Mouse (Mus musculus): ENCODE measurements around the gene Dmwd.

Dmwd gene

DNA sequence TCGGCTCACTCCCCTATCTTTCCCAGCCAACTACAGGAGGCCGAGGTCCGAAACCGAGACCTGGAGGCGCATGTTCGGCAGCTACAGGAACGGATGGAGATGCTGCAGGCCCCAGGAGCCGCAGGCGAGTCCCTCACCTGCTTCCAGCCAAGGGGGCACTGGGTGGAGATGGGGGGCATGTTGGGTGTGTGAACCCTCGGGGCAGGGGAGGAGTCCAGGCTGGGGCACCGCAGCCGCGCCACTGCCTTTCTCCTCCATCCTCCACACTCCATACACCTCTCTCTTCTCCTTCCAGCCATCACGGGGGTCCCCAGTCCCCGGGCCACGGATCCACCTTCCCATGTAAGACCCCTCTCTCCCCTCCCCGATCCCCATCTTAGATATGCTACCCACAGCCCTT, 15.9 kb downstream of the Dmwd start:
- in situ Hi-C loops (cut with MboI; ENCODE audit: low pct_unique_long_range_greater_than_20kb in 1 of 2, low sequenced_read_pairs in 2 of 2, unreplicated experiment in 1 of 2), result no loop called here

- in situ Hi-C loops (cut with MboI; ENCODE audit: low pct_unique_long_range_greater_than_20kb in 1 of 2, low sequenced_read_pairs in 2 of 2, unreplicated experiment in 1 of 2), result no loop called here
These were observed 16.6 kb downstream of the Dmwd start for GRCm38 (mm10) chr7:19092381-19093173.

GRCm38 (mm10) chr7:19093174-19093521, 17.1 kb downstream of the Dmwd start:
- in situ Hi-C loops (cut with MboI; ENCODE audit: low pct_unique_long_range_greater_than_20kb in 1 of 2, low sequenced_read_pairs in 2 of 2, unreplicated experiment in 1 of 2), result no loop called here

GRCm38 (mm10) chr7:19093537-19094385, 17.7 kb downstream of the Dmwd start:
- in situ Hi-C loops (cut with MboI; ENCODE audit: low pct_unique_long_range_greater_than_20kb in 1 of 2, low sequenced_read_pairs in 2 of 2, unreplicated experiment in 1 of 2), result no loop called here

DNA sequence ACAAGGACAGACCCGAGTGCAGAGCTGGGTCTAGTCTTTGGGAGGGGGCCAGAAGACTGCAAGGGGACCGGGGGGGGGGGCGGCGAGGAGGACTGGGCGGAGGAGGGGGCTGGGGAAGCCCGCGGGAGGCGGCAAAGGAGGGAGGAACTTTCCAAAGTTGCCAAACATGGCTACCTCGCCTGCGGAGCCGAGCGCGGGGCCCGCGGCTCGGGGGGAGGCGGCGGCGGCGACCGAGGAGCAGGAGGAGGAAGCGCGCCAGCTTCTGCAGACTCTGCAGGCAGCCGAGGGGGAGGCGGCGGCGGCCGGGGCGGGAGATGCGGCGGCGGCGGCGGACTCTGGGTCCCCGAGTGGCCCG, 18.4 kb downstream of the Dmwd start, which contains the start of gene Six5:
Gene Six5 (plus strand): TSS at position 124 of the 355 bp plus-strand sequence.
- in situ Hi-C loops (cut with MboI; ENCODE audit: low pct_unique_long_range_greater_than_20kb in 1 of 2, low sequenced_read_pairs in 2 of 2, unreplicated experiment in 1 of 2), result no loop called here

DNA sequence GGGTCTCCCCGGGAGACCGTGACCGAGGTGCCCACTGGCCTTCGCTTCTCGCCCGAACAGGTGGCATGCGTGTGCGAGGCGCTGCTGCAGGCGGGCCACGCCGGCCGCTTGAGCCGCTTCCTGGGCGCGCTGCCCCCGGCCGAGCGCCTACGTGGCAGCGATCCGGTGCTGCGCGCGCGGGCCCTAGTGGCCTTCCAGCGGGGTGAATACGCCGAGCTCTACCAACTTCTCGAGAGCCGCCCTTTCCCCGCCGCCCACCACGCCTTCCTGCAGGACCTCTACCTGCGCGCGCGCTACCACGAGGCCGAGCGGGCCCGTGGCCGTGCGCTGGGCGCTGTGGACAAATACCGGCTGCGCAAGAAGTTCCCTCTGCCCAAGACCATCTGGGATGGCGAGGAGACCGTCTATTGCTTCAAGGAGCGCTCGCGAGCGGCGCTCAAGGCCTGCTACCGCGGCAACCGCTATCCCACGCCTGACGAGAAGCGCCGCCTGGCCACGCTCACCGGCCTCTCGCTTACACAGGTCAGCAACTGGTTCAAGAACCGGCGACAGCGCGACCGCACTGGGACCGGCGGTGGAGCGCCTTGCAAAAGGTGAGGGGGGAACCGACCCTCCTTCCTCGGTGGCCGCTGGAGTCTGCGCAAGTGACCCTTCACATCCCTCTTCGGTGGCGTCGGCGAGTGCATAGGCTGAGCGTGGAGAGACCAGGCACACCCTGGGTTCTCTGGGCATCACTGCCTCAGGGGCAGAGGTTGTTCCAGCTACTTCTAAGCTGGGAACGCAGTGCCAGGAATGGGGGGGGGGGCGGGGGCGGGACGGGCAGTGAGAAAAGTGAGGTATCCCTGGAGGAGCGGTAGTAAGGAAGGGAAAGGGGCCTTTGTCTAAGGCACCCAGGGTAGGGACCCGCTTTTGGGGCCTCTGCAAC, 19.1 kb downstream of the Dmwd start:
- in situ Hi-C loops (cut with MboI; ENCODE audit: low pct_unique_long_range_greater_than_20kb in 1 of 2, low sequenced_read_pairs in 2 of 2, unreplicated experiment in 1 of 2), result no loop called here

DNA sequence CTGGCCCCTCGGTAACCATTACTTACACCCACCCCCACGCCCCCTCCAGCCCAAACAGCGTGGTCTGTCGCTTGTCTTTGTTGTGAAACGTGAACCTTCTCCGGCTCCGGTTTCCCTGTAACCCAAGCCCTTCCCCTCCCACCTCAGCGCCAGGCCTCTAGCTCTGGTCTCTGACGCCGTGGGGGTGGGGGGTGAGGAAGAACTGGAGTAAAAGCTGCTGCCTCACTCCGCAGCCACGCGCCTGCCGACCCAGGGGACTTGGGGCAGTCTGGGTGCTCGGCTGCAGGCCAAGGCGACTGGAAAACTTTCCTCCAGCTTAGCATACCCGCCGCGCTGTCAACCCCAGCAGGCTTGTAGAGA, 19.7 kb downstream of the Dmwd start:
- in situ Hi-C loops (cut with MboI; ENCODE audit: low pct_unique_long_range_greater_than_20kb in 1 of 2, low sequenced_read_pairs in 2 of 2, unreplicated experiment in 1 of 2), result no loop called here

DNA sequence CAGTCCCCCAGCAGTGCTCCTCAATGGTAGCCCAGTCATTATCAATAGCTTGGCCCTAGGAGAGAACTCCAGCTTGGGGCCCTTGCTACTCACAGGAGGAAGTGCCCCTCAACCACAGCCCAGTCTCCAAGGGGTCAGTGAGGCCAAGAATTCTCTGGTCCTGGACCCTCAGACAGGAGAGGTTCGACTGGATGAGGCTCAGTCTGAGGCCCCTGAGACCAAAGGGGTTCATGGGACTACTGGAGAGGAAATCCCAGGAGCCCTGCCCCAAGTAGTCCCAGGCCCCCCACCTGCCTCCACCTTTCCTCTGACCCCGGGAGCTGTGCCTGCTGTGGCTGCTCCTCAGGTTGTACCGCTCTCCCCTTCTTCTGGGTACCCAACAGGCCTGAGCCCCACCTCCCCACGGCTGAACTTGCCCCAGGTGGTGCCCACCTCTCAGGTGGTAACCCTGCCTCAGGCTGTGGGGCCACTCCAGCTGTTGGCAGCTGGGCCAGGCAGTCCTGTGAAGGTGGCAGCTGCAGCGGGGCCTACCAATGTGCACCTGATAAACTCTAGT, 20.5 kb downstream of the Dmwd start:
- in situ Hi-C loops (cut with MboI; ENCODE audit: low pct_unique_long_range_greater_than_20kb in 1 of 2, low sequenced_read_pairs in 2 of 2, unreplicated experiment in 1 of 2), result no loop called here

GRCm38 (mm10) chr7:19097217-19097616, 21.2 kb downstream of the Dmwd start:
- in situ Hi-C loops (cut with MboI; ENCODE audit: low pct_unique_long_range_greater_than_20kb in 1 of 2, low sequenced_read_pairs in 2 of 2, unreplicated experiment in 1 of 2), result no loop called here

DNA sequence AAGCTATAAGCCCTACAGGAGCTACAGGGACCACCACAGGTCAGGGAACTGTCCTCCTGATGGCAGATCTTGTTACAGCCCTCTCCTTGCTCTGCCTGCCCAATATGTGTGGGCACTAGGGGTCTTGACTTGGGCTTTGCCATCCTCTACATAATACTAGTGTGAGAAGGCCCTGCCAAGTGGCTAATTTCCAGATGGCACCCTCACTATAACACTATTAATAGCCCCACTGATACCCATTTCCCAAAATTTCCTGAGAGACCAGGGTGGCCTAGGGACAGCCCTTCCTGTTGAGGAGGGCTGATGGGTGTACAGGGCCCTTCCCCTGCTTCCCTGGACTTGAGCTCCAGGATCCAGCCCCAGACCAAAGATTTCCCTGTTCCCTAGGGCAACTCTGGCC, 21.8 kb downstream of the Dmwd start:
- in situ Hi-C loops (cut with MboI; ENCODE audit: low pct_unique_long_range_greater_than_20kb in 1 of 2, low sequenced_read_pairs in 2 of 2, unreplicated experiment in 1 of 2), result no loop called here

DNA sequence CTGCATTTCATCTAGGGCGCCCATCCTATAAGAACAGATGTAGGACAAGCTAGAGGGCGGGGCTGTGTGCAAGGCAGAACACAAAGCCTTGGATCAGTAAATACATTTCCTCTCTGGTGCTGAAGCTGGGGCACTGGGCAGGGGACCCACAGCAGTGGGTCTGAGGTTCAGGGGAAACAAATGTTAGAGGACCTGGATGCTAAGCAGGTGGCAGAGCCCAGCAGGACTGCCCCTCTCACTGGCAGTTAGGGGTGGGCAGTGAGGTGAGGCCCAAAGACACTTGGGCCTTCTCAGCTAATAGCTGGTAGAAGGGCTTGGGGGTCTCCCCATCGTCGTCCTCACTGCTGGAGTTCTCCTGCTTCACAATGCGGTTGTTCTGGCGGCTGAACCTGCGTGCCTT, 22.8 kb downstream of the Dmwd start:
- in situ Hi-C loops (cut with MboI; ENCODE audit: low pct_unique_long_range_greater_than_20kb in 1 of 2, low sequenced_read_pairs in 2 of 2, unreplicated experiment in 1 of 2), result no loop called here

- in situ Hi-C loops (cut with MboI; ENCODE audit: low pct_unique_long_range_greater_than_20kb in 1 of 2, low sequenced_read_pairs in 2 of 2, unreplicated experiment in 1 of 2), result no loop called here
These were observed 24.3 kb downstream of the Dmwd start for GRCm38 (mm10) chr7:19100290-19100689.

GRCm38 (mm10) chr7:19103741-19104140, 27.7 kb downstream of the Dmwd start:
- in situ Hi-C loops (cut with MboI; ENCODE audit: low pct_unique_long_range_greater_than_20kb in 1 of 2, low sequenced_read_pairs in 2 of 2, unreplicated experiment in 1 of 2), result no loop called here

- in situ Hi-C loops (cut with MboI; ENCODE audit: low pct_unique_long_range_greater_than_20kb in 1 of 2, low sequenced_read_pairs in 2 of 2, unreplicated experiment in 1 of 2), result no loop called here
These were observed 28.5 kb downstream of the Dmwd start for GRCm38 (mm10) chr7:19104486-19104885.

DNA sequence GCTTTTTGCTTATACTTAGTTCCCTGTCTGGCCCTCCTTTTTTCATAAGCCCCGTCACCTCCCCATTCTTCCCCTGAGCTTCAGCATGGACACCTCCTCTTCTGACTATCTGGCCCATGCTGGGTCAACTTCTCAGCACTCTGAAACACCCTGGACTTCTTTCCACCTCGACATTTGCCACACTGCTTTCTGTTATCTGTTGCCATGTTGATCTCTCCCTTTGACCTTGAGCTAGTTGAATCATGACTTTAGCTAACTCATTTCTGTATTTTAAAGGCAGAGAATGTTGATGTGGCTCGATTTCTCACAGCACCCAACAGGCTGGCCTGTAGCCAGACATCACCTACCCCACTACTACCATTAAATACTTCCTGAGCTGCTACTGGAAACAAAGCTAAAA, 31.4 kb downstream of the Dmwd start:
- in situ Hi-C loops (cut with MboI; ENCODE audit: low pct_unique_long_range_greater_than_20kb in 1 of 2, low sequenced_read_pairs in 2 of 2, unreplicated experiment in 1 of 2), result no loop called here

- in situ Hi-C loops (cut with MboI; ENCODE audit: low pct_unique_long_range_greater_than_20kb in 1 of 2, low sequenced_read_pairs in 2 of 2, unreplicated experiment in 1 of 2), result no loop called here
These were observed 33.5 kb downstream of the Dmwd start for GRCm38 (mm10) chr7:19109565-19109964.

DNA sequence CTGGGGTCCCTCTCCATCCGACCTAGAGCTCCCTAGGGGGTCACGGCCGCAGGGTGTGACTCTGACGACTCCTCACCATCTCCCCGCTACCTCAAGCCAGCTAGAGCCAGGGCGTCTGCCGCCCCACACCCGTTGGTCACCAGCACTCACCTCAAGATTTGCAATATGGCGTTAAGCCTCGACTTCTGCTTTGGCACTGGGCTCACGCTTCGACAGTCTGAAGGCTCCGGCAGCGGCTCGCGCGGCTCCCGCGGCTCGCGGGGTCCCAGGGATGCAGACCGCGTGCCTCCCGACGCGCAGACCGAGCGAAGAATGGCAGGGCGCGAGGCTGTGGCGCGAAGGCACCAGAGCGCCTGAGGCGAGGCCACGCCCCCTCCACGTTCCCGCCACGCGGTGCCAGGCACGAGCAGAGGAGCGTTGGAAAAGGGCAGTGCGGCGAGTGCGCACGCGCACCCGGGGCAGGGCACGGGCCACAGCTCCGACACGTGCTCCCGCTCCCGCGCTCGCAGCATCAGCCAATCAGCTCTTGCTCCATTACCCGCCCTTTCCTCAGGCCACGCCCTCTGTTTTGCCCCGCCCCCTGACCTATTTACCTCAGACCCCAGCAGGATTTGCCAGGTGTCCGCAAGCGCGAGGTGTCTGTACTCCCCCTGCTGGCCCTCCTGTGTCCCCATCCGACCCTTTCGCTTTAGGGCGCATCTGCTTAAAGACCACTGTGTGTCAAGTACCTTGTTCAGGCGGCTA, 42.2 kb downstream of the Dmwd start, which contains the start of gene Gm4969:
Gene Gm4969 (minus strand): TSS at position 341 of the 744 bp plus-strand sequence.
- in situ Hi-C loops (cut with MboI; ENCODE audit: low pct_unique_long_range_greater_than_20kb in 1 of 2, low sequenced_read_pairs in 2 of 2, unreplicated experiment in 1 of 2), result no loop called here

DNA sequence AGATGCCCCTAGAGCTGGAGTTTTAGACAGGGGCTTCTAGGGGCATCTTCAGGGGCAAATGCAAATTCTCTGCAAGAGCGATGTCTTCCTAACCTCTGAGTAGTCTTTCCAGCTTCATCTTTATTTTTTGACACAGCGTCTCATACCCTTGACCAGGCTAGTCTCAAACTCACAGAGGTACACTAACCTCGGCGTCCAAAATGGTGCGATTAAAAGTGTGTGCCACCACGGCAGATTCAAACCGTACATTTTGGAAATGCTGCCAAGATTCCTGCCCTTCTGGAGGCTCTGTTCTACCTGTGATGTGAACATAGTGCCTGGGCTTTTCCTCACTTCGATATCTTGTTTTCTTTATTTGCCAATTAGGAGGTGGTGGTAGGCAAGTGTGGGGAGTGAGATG, 43.1 kb downstream of the Dmwd start:
- in situ Hi-C loops (cut with MboI; ENCODE audit: low pct_unique_long_range_greater_than_20kb in 1 of 2, low sequenced_read_pairs in 2 of 2, unreplicated experiment in 1 of 2), result no loop called here
